Mouse (Mus musculus) ES-Bruce4 (cell line): Measurements from ENCODE around the gene Jakmip3. TPM values are rescaled to one million over a fixed set of nuclear protein-coding genes. Genes with fewer than 3 reads are reported as not detected.

ENCODE experiments used
- H3K27ac ChIP-seq: 2 replicates; pipeline ENCODE4 v1.5.1; 2012; ENCODE audit warnings: low read length, inconsistent platforms; ENCODE audit not compliant: insufficient read depth
- H3K27me3 ChIP-seq: 2 replicates; pipeline ENCODE4 v1.6.1; 2012; ENCODE audit warnings: mild to moderate bottlenecking, low read length, inconsistent platforms; ENCODE audit not compliant: control insufficient read depth, poor library complexity, insufficient read depth, severe bottlenecking
- H3K36me3 ChIP-seq: 2 replicates; pipeline ENCODE4 v1.6.1; 2012; ENCODE audit warnings: inconsistent platforms, mild to moderate bottlenecking, low read length, moderate library complexity; ENCODE audit not compliant: control insufficient read depth, poor library complexity, insufficient read depth, severe bottlenecking
- H3K4me1 ChIP-seq: one replicate; pipeline ENCODE4 v1.8.1; 2011; ENCODE audit warnings: low read length; ENCODE audit not compliant: control insufficient read depth, insufficient read depth
- H3K4me3 ChIP-seq: 2 replicates; pipeline ENCODE4 v1.5.1; 2011; ENCODE audit warnings: low read depth, mild to moderate bottlenecking, low read length
- H3K9ac ChIP-seq: 2 replicates; pipeline ENCODE4 v1.6.1; 2012; ENCODE audit warnings: low read depth, mild to moderate bottlenecking, inconsistent platforms; ENCODE audit not compliant: poor library complexity, severe bottlenecking
- H3K9me3 ChIP-seq: replicated peaks from 2 replicates; pipeline ENCODE4 v1.6.1; 2012; ENCODE audit warnings: mild to moderate bottlenecking, low read length, inconsistent platforms; ENCODE audit not compliant: control insufficient read depth, poor library complexity, insufficient read depth, severe bottlenecking
- CTCF ChIP-seq: IDR thresholded peaks from one replicate; pipeline ENCODE4 v1.8.1; 2011; ENCODE audit warnings: low read depth, low read length
- EP300 ChIP-seq: IDR thresholded peaks from 2 replicates; pipeline ENCODE4 v1.6.1; 2011; ENCODE audit warnings: low read depth, low read length; ENCODE audit not compliant: insufficient read depth
- POLR2A ChIP-seq: IDR thresholded peaks from one replicate; pipeline ENCODE4 v1.8.1; 2011; ENCODE audit warnings: low read length; ENCODE audit not compliant: insufficient read depth
- polyA plus RNA-seq: library from polyadenylated mRNA; stranded (reverse); fragments of >200 nt; gene quantifications from 2 replicates; pipeline ENCODE4 v1.2.4, GENCODE M21; 2011; ENCODE audit warnings: low read depth; ENCODE audit not compliant: missing spikeins, insufficient read depth, insufficient read length

Jakmip3 gene
- polyA plus RNA-seq, 1 experiment = not detected

GRCm38 (mm10) chr7:139077283-139077682, 136.8 kb downstream of the Jakmip3 start:
- no peak overlapping the region for H3K27ac ChIP-seq
- TF ChIP-seq EP300 (no peak), POLR2A (no peak), CTCF (no peak)
- no peaks in the 10 kb centered on the region for H3K4me1 ChIP-seq

DNA sequence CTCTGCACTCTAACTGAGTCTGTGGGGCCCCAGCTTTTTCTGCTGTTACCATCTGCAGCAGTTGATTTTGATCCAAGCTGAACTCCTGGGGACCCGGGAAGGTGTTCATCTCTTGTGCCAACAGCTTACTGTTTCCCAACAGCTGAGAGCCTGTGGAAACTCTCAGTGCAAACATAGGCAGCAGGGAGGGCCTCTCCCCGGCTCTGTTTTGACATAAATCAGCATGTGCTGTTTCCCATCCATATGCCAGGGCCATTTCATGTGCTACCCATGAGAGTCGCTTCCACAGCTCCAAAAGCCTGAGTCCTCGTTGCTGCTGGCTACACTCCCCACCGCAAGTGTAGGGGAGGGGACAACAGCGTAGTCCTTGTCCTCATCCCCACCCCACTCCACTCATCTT, 137.7 kb downstream of the Jakmip3 start:
- Histone ChIP-seq H3K9me3 (no peaks in the 10 kb centered on the region), H3K9ac (no peak overlapping the region), H3K27ac (no peak overlapping the region), H3K36me3 (no peaks in the 10 kb centered on the region), H3K4me1 (no peaks in the 10 kb centered on the region), H3K27me3 (no peaks in the 10 kb centered on the region), H3K4me3 (no peak overlapping the region)
- TF ChIP-seq POLR2A = no peak
- no peak for TF ChIP-seq EP300

More at GRCm38 (mm10) chr7:139077283-139077682, 136.8 kb downstream of the Jakmip3 start:
- Histone ChIP-seq H3K9me3 (no peaks in the 10 kb centered on the region), H3K27me3 (no peaks in the 10 kb centered on the region), H3K36me3 (no peaks in the 10 kb centered on the region), H3K4me3 (no peak overlapping the region), H3K9ac (no peak overlapping the region)

- no peaks in the 10 kb centered on the region for H3K27me3 ChIP-seq
- no peaks in the 10 kb centered on the region for H3K4me1 ChIP-seq
- no peaks in the 10 kb centered on the region for H3K9me3 ChIP-seq
- no peaks in the 10 kb centered on the region for H3K36me3 ChIP-seq
- no peak overlapping the region for H3K9ac ChIP-seq
- H3K4me3 ChIP-seq = no peak overlapping the region
- TF ChIP-seq EP300 = no peak
- no peak for TF ChIP-seq POLR2A
- TF ChIP-seq CTCF = no peak
- peak overlapping the region; percentile 23; the same call in 1 of the 2 replicates for H3K27ac ChIP-seq
Measured at GRCm38 (mm10) chr7:139079141-139079540, 138.6 kb downstream of the Jakmip3 start.

- Histone ChIP-seq H3K4me1 (no peaks in the 10 kb centered on the region), H3K36me3 (no peaks in the 10 kb centered on the region), H3K27me3 (no peaks in the 10 kb centered on the region), H3K9me3 (no peaks in the 10 kb centered on the region), H3K9ac (no peak overlapping the region), H3K27ac (no peak overlapping the region), H3K4me3 (no peak overlapping the region)
- TF ChIP-seq EP300 (no peak), CTCF (no peak), POLR2A (no peak)
Measured at GRCm38 (mm10) chr7:139080714-139081113, 140.2 kb downstream of the Jakmip3 start.

DNA sequence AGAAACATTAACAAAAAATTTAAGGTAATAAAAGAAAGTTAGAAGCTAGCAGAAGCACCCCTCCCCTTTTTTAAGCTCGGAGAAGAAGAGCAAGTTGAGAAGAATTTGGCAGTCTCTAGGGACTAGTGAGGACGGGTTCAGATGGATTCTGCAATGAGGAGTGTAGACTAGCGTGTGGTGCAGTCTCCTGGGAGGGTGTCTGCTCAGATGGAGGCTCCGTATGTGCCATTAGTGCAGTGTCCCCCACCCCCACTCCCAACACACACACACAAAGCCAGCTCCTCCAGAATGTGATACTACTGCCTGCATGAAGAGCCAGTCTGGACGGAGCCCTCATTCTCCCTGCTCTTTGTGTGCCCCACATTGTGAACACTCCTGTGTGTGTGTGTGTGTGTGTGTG, 140.6 kb downstream of the Jakmip3 start:
- Histone ChIP-seq H3K27me3 (peaks cover 3% of the 10 kb centered on the region; the same call in 1 of the 2 replicates), H3K9ac (no peak overlapping the region), H3K4me3 (no peak overlapping the region), H3K27ac (no peak overlapping the region), H3K4me1 (no peaks in the 10 kb centered on the region), H3K36me3 (no peaks in the 10 kb centered on the region), H3K9me3 (no peaks in the 10 kb centered on the region)
- TF ChIP-seq CTCF = no peak
- no peak for TF ChIP-seq POLR2A
- TF ChIP-seq EP300 = no peak

DNA sequence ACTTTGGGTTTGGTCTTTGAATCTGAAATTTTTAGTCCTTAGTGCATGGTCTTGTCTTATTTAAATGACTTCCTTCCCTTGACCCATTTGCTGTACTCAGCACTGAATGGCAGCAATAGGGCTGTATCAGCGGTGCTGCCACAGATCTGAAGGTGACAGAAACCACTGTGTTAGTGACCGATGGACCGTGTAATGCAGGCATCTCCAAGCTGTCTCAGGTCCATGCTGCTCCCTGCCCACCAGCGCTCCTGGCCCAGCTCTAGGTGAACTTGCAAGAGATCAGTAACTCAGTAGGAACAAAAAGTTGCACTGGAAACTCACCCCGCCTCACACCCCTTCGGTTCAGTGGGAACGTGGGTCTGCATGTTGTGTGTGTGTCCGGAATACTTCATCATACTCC, 141.8 kb downstream of the Jakmip3 start:
- no peak for TF ChIP-seq POLR2A
- no peak for TF ChIP-seq EP300
- no peak for TF ChIP-seq CTCF
- Histone ChIP-seq H3K27me3 (peaks cover 12% of the 10 kb centered on the region), H3K4me1 (no peaks in the 10 kb centered on the region), H3K36me3 (no peaks in the 10 kb centered on the region), H3K9ac (no peak overlapping the region), H3K9me3 (no peaks in the 10 kb centered on the region), H3K4me3 (no peak overlapping the region), H3K27ac (no peak overlapping the region)
